Mouse (Mus musculus): ENCODE results near the gene Anapc7.

- no peak for TF ChIP-seq CTCF (IDR thresholded peaks at IDR 0.05; ENCODE audit: low read depth)
- TF ChIP-seq EP300 (IDR thresholded peaks at IDR 0.05; ENCODE audit: low read depth): no peak
These were observed 61.4 kb downstream of the Anapc7 start for GRCm38 (mm10) chr5:122482733-122483391.
